Mouse (Mus musculus) adrenal gland, adult (tissue): ENCODE measurements around the gene Dnajb1.
"Not testable (repeated sequence)": the region's sequence is repeated elsewhere in the genome, so short reads cannot be mapped to it uniquely, and the experiment has no call there.

ENCODE experiments used
- DNase-seq, 2 experiments: peaks; one replicate each; pipeline ENCODE4 v3.0.0; 2022 to 2023; ENCODE audit warnings: low spot score in 1 of 2; ENCODE audit not compliant: inconsistent age in 2 of 2

The Dnajb1 gene

GRCm38 (mm10) chr8:83607661-83608397 is at the start of gene Dnajb1, which contains the start of gene Tecr:
Gene Dnajb1 (plus strand): TSS chr8:83608193.
Gene Tecr (minus strand): TSS chr8:83607971.
- peak; percentile 100 for DNase-seq

- no peak for DNase-seq
Observed at GRCm38 (mm10) chr8:83562669-83563068, 45.3 kb upstream of the Dnajb1 start.

- no peak for DNase-seq
Observed at GRCm38 (mm10) chr8:83563246-83563645, 44.7 kb upstream of the Dnajb1 start.

- peak; percentile 28 to 54 for DNase-seq
Observed at GRCm38 (mm10) chr8:83565731-83566375, 42.1 kb upstream of the Dnajb1 start.

- peak; percentile 95 to 99 for DNase-seq
Observed at GRCm38 (mm10) chr8:83566469-83567395, 41.3 kb upstream of the Dnajb1 start, which contains the start of gene Ndufb7. Gene Ndufb7 (plus strand): TSS chr8:83566671.

- peak in 1 of 2 experiments; percentile 14 for DNase-seq
Observed at GRCm38 (mm10) chr8:83567668-83568067, 40.3 kb upstream of the Dnajb1 start.

GRCm38 (mm10) chr8:83568128-83568527 is 39.9 kb upstream of the Dnajb1 start:
- DNase-seq: peak; percentile 13 to 50

- peak in 1 of 2 experiments; percentile 8 for DNase-seq
Observed at GRCm38 (mm10) chr8:83568755-83569154, 39.2 kb upstream of the Dnajb1 start.

GRCm38 (mm10) chr8:83569165-83569564 is 38.8 kb upstream of the Dnajb1 start:
- peak in 1 of 2 experiments; percentile 41 for DNase-seq

- peak; percentile 12 to 27 for DNase-seq
Observed at GRCm38 (mm10) chr8:83570272-83571000, 37.6 kb upstream of the Dnajb1 start.

GRCm38 (mm10) chr8:83571001-83571340 is 37.0 kb upstream of the Dnajb1 start:
- DNase-seq: not testable (repeated sequence)

GRCm38 (mm10) chr8:83571791-83572190 is 36.2 kb upstream of the Dnajb1 start:
- DNase-seq: peak; percentile 7 to 27

- peak; percentile 7 to 23 for DNase-seq
Observed at GRCm38 (mm10) chr8:83572246-83572812, 35.7 kb upstream of the Dnajb1 start.

GRCm38 (mm10) chr8:83573140-83573875 is 34.7 kb upstream of the Dnajb1 start:
- DNase-seq: peak; percentile 23 to 52

- peak in 1 of 2 experiments; percentile 33 for DNase-seq
Observed at GRCm38 (mm10) chr8:83574631-83575315, 33.2 kb upstream of the Dnajb1 start.

GRCm38 (mm10) chr8:83575561-83576515 is 32.2 kb upstream of the Dnajb1 start:
- peak; percentile 44 to 50 for DNase-seq

GRCm38 (mm10) chr8:83576516-83576895 is 31.5 kb upstream of the Dnajb1 start:
- no peak for DNase-seq

- DNase-seq: no peak
Observed at GRCm38 (mm10) chr8:83576921-83577320, 31.1 kb upstream of the Dnajb1 start.
